Mouse (Mus musculus): Measurements from ENCODE around the gene Zfp82. TPM values are rescaled to one million over a fixed set of nuclear protein-coding genes. Genes with fewer than 3 reads are reported as not detected.

Zfp82 gene
- polyA plus RNA-seq, 1 experiment, result 0.25 TPM

DNA sequence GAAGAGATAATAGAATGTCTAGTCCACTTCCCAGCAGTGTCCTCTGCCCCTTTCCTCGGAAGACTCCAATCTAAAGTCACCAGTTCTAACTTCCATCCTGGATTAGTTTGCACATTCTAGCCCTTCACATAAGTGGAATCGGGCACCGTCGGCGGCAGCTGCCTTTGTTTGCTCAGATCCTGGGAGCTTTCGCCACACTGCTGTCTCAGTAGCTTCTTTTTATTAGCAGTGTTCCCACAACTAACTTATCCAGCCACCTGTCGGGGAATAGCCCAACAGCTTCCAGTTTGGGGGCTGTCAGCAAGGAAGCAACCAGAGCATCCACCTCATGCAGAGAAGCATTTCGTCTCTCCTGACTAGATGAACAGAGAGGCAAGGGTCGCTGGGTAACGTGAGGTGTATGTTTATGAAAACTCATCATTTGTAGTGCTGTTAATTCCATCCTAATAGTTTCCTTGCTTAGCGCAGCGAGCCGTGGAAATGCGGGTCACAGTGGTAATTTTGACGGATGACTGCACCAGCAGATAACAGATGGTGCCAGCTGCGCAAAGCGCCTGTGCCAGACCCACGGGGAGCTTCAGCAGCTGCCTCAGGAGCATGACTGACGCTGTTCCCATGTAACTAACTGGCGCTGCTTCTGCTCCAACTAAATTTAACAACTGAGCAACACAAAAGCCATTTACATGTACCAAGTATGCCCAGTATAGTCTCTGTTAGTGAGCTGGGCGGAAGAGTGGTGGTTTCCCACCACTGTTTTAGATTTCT is 63.2 kb downstream of the Zfp82 start:
- 69% methylated on average over 21 of the region's 21 CpGs for WGBS
- no peaks in the 10 kb centered on the region for H3K27me3 ChIP-seq (ENCODE audit: control insufficient read depth, insufficient read depth, low read length)
- H3K4me3 ChIP-seq (ENCODE audit: low read depth, low read length), result no peak overlapping the region
- no peak for TF ChIP-seq CTCF (IDR thresholded peaks at IDR 0.05; ENCODE audit: extremely low read depth, insufficient read length, insufficient replicate concordance, low read depth, low read length)
- TF ChIP-seq POLR2A (IDR thresholded peaks at IDR 0.05; ENCODE audit: low read depth, low read length), result no peak
- H3K36me3 ChIP-seq (ENCODE audit: control insufficient read depth, insufficient read depth, low read length), result peaks cover 22% of the 10 kb centered on the region
- H3K4me1 ChIP-seq (ENCODE audit: control insufficient read depth, insufficient read depth, insufficient read length, low read length), result no peaks in the 10 kb centered on the region
- H3K27ac ChIP-seq (ENCODE audit: insufficient read depth, low read depth, low read length), result no peak overlapping the region

GRCm38 (mm10) chr7:30008020-30008690 is 64.5 kb downstream of the Zfp82 start:
- Histone ChIP-seq H3K27me3 (ENCODE audit: control insufficient read depth, insufficient read depth, low read length) (no peaks in the 10 kb centered on the region), H3K36me3 (ENCODE audit: control insufficient read depth, insufficient read depth, low read length) (peaks cover 13% of the 10 kb centered on the region), H3K4me3 (ENCODE audit: low read depth, low read length) (no peak overlapping the region), H3K27ac (ENCODE audit: insufficient read depth, low read depth, low read length) (no peak overlapping the region), H3K4me1 (ENCODE audit: control insufficient read depth, insufficient read depth, insufficient read length, low read length) (no peaks in the 10 kb centered on the region)
- 74% methylated on average over 6 of the region's 6 CpGs for WGBS
- no peak for TF ChIP-seq CTCF (IDR thresholded peaks at IDR 0.05; ENCODE audit: extremely low read depth, insufficient read length, insufficient replicate concordance, low read depth, low read length)
- no peak for TF ChIP-seq POLR2A (IDR thresholded peaks at IDR 0.05; ENCODE audit: low read depth, low read length)

- 93% methylated on average over 1 of the region's 1 CpGs for WGBS
- TF ChIP-seq CTCF (IDR thresholded peaks at IDR 0.05; ENCODE audit: extremely low read depth, insufficient read length, insufficient replicate concordance, low read depth, low read length) (no peak), POLR2A (IDR thresholded peaks at IDR 0.05; ENCODE audit: low read depth, low read length) (no peak)
- no peak overlapping the region for H3K27ac ChIP-seq (ENCODE audit: insufficient read depth, low read depth, low read length)
- no peaks in the 10 kb centered on the region for H3K4me1 ChIP-seq (ENCODE audit: control insufficient read depth, insufficient read depth, insufficient read length, low read length)
- H3K27me3 ChIP-seq (ENCODE audit: control insufficient read depth, insufficient read depth, low read length), result no peaks in the 10 kb centered on the region
- peaks cover 15% of the 10 kb centered on the region for H3K36me3 ChIP-seq (ENCODE audit: control insufficient read depth, insufficient read depth, low read length)
- no peak overlapping the region for H3K4me3 ChIP-seq (ENCODE audit: low read depth, low read length)
Measured at GRCm38 (mm10) chr7:30007601-30008000, 65.1 kb downstream of the Zfp82 start.

Other genes starting within 250 kb of the Zfp82 start
- gene Zfp940, start 219.2 kb downstream of the Zfp82 start, polyA plus RNA-seq (2012; rRNA removed), result 0.05 and 0.06 TPM in 2 replicates
- gene Zfp420, start 212.9 kb downstream of the Zfp82 start, polyA plus RNA-seq (2012; rRNA removed), result 0.13 and 0.18 TPM in 2 replicates
- gene Zfp27, start 166.3 kb downstream of the Zfp82 start, polyA plus RNA-seq (2012; rRNA removed), result 0.69 and 0.81 TPM in 2 replicates
- gene Zfp383, start 164.7 kb downstream of the Zfp82 start, polyA plus RNA-seq (2012; rRNA removed), result 0.04 and 0.14 TPM in 2 replicates
- gene Zfp74, start 118.8 kb downstream of the Zfp82 start, polyA plus RNA-seq (2012; rRNA removed), result 0.38 and 2.7 TPM in 2 replicates
- gene Zfp568, start 88.9 kb downstream of the Zfp82 start, polyA plus RNA-seq (2012; rRNA removed), result 1.3 and 2.3 TPM in 2 replicates
- 0.58 and 0.62 TPM in 2 replicates for gene Zfp14, start 21.5 kb downstream of the Zfp82 start, polyA plus RNA-seq (2012; rRNA removed)
- 0.06 TPM in 1 of 2 replicates, not detected in the other for gene Gm26920, start 17.5 kb upstream of the Zfp82 start, polyA plus RNA-seq (2012; rRNA removed)
- gene Zfp566, start 17.6 kb upstream of the Zfp82 start, polyA plus RNA-seq (2012; rRNA removed), result 0.11 and 0.95 TPM in 2 replicates
- 2.6 and 7.1 TPM in 2 replicates for gene Zfp260, start 21.9 kb upstream of the Zfp82 start, polyA plus RNA-seq (2012; rRNA removed)
- gene Zfp382, start 49.0 kb upstream of the Zfp82 start, polyA plus RNA-seq (2012; rRNA removed), result 0.06 and 0.19 TPM in 2 replicates
- gene Zfp146, start 96.8 kb upstream of the Zfp82 start, polyA plus RNA-seq (2012; rRNA removed), result 2.6 and 3.0 TPM in 2 replicates
- 47.5 and 165 TPM in 2 replicates for gene Cox7a1, start 111.2 kb upstream of the Zfp82 start, polyA plus RNA-seq (2012; rRNA removed)
- 351 and 819 TPM in 2 replicates for gene Capns1, start 125.9 kb upstream of the Zfp82 start, polyA plus RNA-seq (2012; rRNA removed)
- 59.2 and 86.9 TPM in 2 replicates for gene Polr2i, start 159.0 kb upstream of the Zfp82 start, polyA plus RNA-seq (2012; rRNA removed)
- 24.6 and 45.2 TPM in 2 replicates for gene Tbcb, start 159.4 kb upstream of the Zfp82 start, polyA plus RNA-seq (2012; rRNA removed)
- gene Ovol3, start 162.8 kb upstream of the Zfp82 start, polyA plus RNA-seq (2012; rRNA removed), result 0.15 TPM in 1 of 2 replicates, not detected in the other
- 0.16 TPM in 1 of 2 replicates, not detected in the other for gene Thap8, start 207.2 kb upstream of the Zfp82 start, polyA plus RNA-seq (2012; rRNA removed)
- 6.5 and 15.9 TPM in 2 replicates for gene Wdr62, start 207.5 kb upstream of the Zfp82 start, polyA plus RNA-seq (2012; rRNA removed)
- gene Clip3, start 218.8 kb upstream of the Zfp82 start, polyA plus RNA-seq (2012; rRNA removed), result 6.4 and 9.0 TPM in 2 replicates
- gene Alkbh6, start 235.8 kb upstream of the Zfp82 start, polyA plus RNA-seq (2012; rRNA removed), result 86.9 and 141 TPM in 2 replicates
- gene Syne4, start 241.9 kb upstream of the Zfp82 start, polyA plus RNA-seq (2012; rRNA removed), result 13.5 and 30.5 TPM in 2 replicates
- gene E130208F15Rik, start 248.8 kb upstream of the Zfp82 start, polyA plus RNA-seq (2012; rRNA removed), result 0.36 and 0.63 TPM in 2 replicates